Mouse (Mus musculus): ENCODE results near the gene Olfr1269.

The Olfr1269 gene
- long read RNA-seq, experiment 1, result 0 reads
- long read RNA-seq, experiment 2, result 0 reads

DNA sequence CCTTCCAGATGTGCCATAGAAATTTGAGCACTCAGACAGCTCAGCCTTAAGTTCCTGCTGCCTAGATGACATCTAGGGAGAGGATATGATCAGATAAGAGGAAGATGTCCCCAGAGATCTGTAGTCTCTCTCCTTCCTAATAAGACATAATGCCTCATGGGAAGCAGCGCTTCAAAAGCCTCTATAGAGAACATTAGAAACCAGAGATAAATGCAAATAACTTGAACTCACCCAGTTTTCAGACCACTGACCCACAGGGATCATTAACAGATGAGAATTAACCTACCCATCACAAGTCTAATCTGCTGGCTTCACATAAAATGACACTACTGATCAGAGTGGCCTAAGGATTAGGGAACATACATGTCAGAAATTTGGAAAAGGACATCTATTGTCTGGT is at the start of gene Olfr1269:
TSS of gene Olfr1269 (minus strand) at position 101 of the 400 bp plus-strand sequence.
- intact Hi-C loops (cut with DNase I), result no loop called here

DNA sequence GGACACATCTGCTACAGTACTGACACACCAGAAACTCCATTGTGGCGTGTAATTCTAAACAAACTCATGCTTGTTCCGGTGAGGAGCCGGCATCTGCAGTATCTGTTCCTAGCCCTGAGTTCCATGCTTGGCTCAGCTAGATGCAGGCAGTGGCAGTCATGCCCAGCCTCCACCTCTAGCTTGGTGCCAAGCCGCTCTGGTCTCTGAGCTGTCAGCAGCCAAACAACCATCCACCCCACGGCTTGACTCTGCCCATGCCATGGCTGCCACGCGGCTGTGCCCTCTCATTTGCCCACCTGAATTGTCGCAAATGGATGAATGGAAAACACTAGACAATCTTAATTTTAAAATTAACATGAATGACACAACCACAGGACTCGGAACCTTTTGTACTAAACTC is 32.7 kb upstream of the Olfr1269 start:
- intact Hi-C loops (cut with DNase I), result no loop called here

DNA sequence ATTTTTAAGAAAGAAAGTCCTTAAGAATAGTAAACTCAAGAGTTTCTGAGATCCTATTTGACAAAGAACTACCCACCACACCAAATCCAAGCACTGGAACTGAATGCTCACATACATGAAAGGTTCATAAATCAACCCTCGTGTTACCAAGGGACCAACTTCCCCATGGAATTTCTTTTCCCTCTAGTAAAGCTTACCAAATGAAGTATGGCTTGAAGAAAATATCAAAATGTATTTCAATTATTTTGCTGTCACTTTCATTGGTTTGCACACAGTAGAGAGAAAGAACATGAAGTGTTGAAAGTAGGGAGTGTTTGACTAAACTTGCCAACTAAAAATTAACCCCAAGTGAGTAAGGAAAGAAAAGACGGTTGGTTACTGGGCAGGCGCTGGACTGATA is 31.8 kb upstream of the Olfr1269 start, which contains the start of gene Olfr1270:
TSS of gene Olfr1270 (minus strand) at position 101 of the 400 bp plus-strand sequence.
- intact Hi-C loops (cut with DNase I), result no loop called here

DNA sequence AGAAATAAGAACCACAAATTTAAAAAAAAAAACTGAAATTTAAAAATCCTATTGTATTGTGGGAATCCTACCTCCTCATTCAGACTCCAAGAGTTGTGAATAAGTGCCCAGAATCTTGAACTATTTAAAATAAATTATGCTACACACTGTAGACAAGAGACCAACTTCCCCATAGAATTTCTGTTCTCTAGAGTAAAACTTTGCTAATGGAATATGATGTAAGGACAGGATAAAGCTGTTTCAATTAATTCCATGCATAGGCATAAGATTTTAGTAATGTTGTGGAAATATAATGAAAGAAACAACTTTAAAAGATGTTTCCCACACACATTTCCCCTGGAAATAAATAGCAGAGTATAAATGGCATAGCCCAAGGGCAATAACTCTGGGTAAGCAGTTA is 21.0 kb upstream of the Olfr1269 start, which contains the start of gene Olfr32:
TSS of gene Olfr32 (minus strand) at position 101 of the 400 bp plus-strand sequence.
- intact Hi-C loops (cut with DNase I), result no loop called here

DNA sequence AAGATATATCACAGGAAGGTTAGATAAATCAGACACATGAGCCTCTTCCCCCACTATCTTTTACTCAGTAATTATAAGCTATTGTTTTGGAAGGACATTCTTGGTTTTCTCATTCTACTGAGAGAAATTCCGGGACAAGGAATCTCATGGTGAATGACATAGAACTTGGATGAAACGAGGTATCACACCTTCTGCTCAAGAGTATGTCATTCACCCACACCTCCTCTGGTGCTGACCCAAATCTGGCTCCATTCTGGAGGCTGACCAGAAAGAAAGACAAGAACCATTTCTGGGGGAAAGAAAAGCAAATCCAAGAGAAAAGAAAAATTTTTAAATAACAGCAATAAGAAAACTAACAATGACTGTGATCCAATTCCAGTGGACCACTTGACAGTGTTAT is 51.1 kb downstream of the Olfr1269 start:
- intact Hi-C loops (cut with DNase I), result no loop called here

Data from adrenal gland (tissue).